Mouse (Mus musculus): Measurements from ENCODE around the gene Rimbp2.

DNA sequence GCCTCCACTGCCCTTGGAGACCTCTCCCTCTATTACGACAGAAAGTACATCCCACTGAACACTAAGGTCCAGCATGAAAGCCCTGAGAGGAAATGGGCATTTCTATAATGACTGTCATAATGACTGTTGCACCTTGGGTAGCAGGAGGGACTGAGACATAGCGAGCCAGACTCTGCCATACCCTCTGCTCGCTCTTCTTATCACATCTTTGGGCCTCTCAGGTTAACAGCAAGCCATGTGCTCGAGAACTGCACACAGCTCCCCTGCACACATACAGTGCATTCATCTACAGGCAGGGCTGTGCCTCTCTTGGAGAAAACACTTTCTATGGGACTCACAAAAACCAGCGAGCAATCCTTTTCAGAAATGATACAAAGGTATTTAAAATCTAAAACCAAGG lies 87.0 kb downstream of the Rimbp2 start:
- TF ChIP-seq CTCF (IDR thresholded peaks at IDR 0.05; ENCODE audit: low read depth) = no peak
- no peak for TF ChIP-seq EP300 (IDR thresholded peaks at IDR 0.05; ENCODE audit: low read depth)

All from heart, postnatal 0 days (tissue).